Mouse (Mus musculus) MEL (cell line): ENCODE data around the gene Usp49.

Experiments used
- BHLHE40 ChIP-seq: IDR thresholded peaks from 2 replicates; pipeline ENCODE4 v1.6.1; 2012; ENCODE audit warnings: low read depth, mild to moderate bottlenecking, inconsistent platforms, low read length, improper control_type of control experiment, borderline replicate concordance
- CHD2 ChIP-seq: IDR thresholded peaks from 2 replicates; pipeline ENCODE4 v1.6.1; 2011; ENCODE audit warnings: low read length, improper control_type of control experiment
- CTCF ChIP-seq, 3 experiments: IDR thresholded peaks in 2 of 3; conservative IDR thresholded peaks in 1 of 3; 2 replicates each; pipeline ENCODE4 v1.5.1; 2011 to 2012; ENCODE audit warnings: low read length in 3 of 3, low read depth in 2 of 3, mild to moderate bottlenecking in 2 of 3, improper control_type of control experiment in 1 of 3, inconsistent platforms in 1 of 3, mixed read lengths in 1 of 3, moderate library complexity in 1 of 3; ENCODE audit not compliant: control insufficient read depth in 1 of 3, insufficient read depth in 1 of 3, poor library complexity in 1 of 3, severe bottlenecking in 1 of 3
- EP300 ChIP-seq, 2 experiments: IDR thresholded peaks; 2 replicates each; pipeline ENCODE4 v1.6.1; 2011; ENCODE audit warnings: improper control_type of control experiment in 2 of 2, low read length in 2 of 2, low read depth in 1 of 2, mild to moderate bottlenecking in 1 of 2
- GATA1 ChIP-seq: IDR thresholded peaks from 2 replicates; pipeline ENCODE4 v1.6.1; 2011; ENCODE audit warnings: low read depth, low read length, improper control_type of control experiment
- JUND ChIP-seq: IDR thresholded peaks from 2 replicates; pipeline ENCODE4 v1.6.1; 2011; ENCODE audit warnings: low read depth, mild to moderate bottlenecking, improper control_type of control experiment, low read length
- MAFK ChIP-seq: IDR thresholded peaks from 2 replicates; pipeline ENCODE4 v1.6.1; 2011; ENCODE audit warnings: low read depth, mild to moderate bottlenecking, low read length, improper control_type of control experiment, borderline replicate concordance
- MXI1 ChIP-seq: IDR thresholded peaks from 2 replicates; pipeline ENCODE4 v1.6.1; 2011; ENCODE audit warnings: mild to moderate bottlenecking, low read depth, low read length, improper control_type of control experiment
- POLR2A ChIP-seq, 2 experiments: IDR thresholded peaks; 2 replicates each; pipeline ENCODE4 v1.6.1; 2011 to 2012; ENCODE audit warnings: low read length in 2 of 2, mild to moderate bottlenecking in 2 of 2, control low read depth in 1 of 2, improper control_type of control experiment in 1 of 2, low read depth in 1 of 2, moderate library complexity in 1 of 2; ENCODE audit not compliant: control insufficient read depth in 1 of 2, insufficient read depth in 1 of 2, poor library complexity in 1 of 2
- SIN3A ChIP-seq: IDR thresholded peaks from 2 replicates; pipeline ENCODE4 v1.6.1; 2012; ENCODE audit warnings: low read length, improper control_type of control experiment, inconsistent platforms
- TBP ChIP-seq: IDR thresholded peaks from 2 replicates; pipeline ENCODE4 v1.8.0; 2011; ENCODE audit warnings: low read depth, low read length, improper control_type of control experiment
- USF1 ChIP-seq: IDR thresholded peaks from 2 replicates; pipeline ENCODE4 v1.6.1; 2014; ENCODE audit warnings: low read depth, mild to moderate bottlenecking, inconsistent platforms, low read length, improper control_type of control experiment, moderate library complexity
- ZC3H11A ChIP-seq: IDR thresholded peaks from 2 replicates; pipeline ENCODE4 v1.6.1; 2012; ENCODE audit warnings: low read depth, mild to moderate bottlenecking, inconsistent platforms, low read length, improper control_type of control experiment
- ZNF384 ChIP-seq: IDR thresholded peaks from 2 replicates; pipeline ENCODE4 v1.6.1; 2012; ENCODE audit warnings: low read depth, mild to moderate bottlenecking, inconsistent platforms, low read length, improper control_type of control experiment

DNA sequence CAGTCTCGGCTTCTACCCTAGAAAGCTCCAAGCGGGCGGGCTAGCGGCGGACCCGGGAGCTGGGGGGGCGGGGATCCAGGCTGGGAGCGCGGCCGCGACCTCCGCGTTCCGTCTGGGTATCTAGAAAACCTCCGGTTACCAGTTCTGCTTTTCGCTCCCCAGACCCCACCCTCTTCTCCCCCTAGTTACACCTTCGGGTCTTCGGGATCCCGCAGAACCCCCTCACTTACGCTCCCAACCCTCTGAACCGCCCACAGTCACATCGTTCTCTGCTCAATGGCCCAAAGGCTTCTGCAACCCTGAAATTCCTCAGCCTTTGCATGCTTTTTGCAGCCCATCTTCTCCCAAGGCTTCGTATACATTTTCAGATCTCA lies 64.8 kb downstream of the Usp49 start:
- TF ChIP-seq SIN3A = peak; percentile 13; the same call in 1 of the 2 replicates
- no peak for TF ChIP-seq CTCF (IDR thresholded peaks at IDR 0.05 in 2 of 3, conservative IDR thresholded peaks at IDR 0.05 in 1 of 3; ENCODE audit: control insufficient read depth in 1 of 3, insufficient read depth in 1 of 3, low read depth in 2 of 3, low read length in 3 of 3, poor library complexity in 1 of 3, severe bottlenecking in 1 of 3)
- TF ChIP-seq USF1 = no peak
- no peak for TF ChIP-seq ZC3H11A
- TF ChIP-seq ZNF384 = no peak
- no peak for TF ChIP-seq JUND
- TF ChIP-seq BHLHE40 = no peak
- TF ChIP-seq EP300 (IDR thresholded peaks at IDR 0.05; ENCODE audit: low read depth in 1 of 2, low read length in 2 of 2) = no peak
- TF ChIP-seq MAFK = no peak
- no peak for TF ChIP-seq POLR2A (IDR thresholded peaks at IDR 0.05; ENCODE audit: control insufficient read depth in 1 of 2, insufficient read depth in 1 of 2, low read depth in 1 of 2, low read length in 2 of 2, poor library complexity in 1 of 2)
- no peak for TF ChIP-seq MXI1
- TF ChIP-seq CHD2 = no peak
- no peak for TF ChIP-seq TBP
- no peak for TF ChIP-seq GATA1
